Mouse (Mus musculus) kidney, adult 2 months (tissue): Measurements from ENCODE around the gene Tmem221.

ENCODE experiments used
- CTCF ChIP-seq: fragments of 200-500 bp; conservative IDR thresholded peaks from 2 replicates; pipeline ENCODE4 v1.5.1; 2011; ENCODE audit warnings: low read depth, mild to moderate bottlenecking, control low read depth, low read length, moderate library complexity, mixed read lengths; ENCODE audit not compliant: insufficient read depth, insufficient read length
- POLR2A ChIP-seq: fragments of 200-500 bp; IDR thresholded peaks from one replicate; pipeline ENCODE4 v1.6.1; 2011; ENCODE audit warnings: low read depth, low read length, control low read depth

- TF ChIP-seq CTCF, result no peak
- no peak for TF ChIP-seq POLR2A
These were observed 10.3 kb upstream of the Tmem221 start for GRCm38 (mm10) chr8:71568941-71569340.
